Mouse (Mus musculus): ENCODE measurements at regions not wholly inside any gene's neighbourhood (a gene's known extent, or its start where the extent isn't known, plus 50 kb on each side); places are given as distances from the start of the nearest gene placed in this dataset.
A peak's percentile ranks its signal among the peaks of the same experiment; 100 is the strongest.

GRCm38 (mm10) chr17:80825518-80825901, 97.2 kb upstream of the Map4k3 start:
- Histone ChIP-seq H3K36me3 (no peaks in the 10 kb centered on the region), H3K27me3 (no peaks in the 10 kb centered on the region), H3K4me3 (no peak overlapping the region), H3K27ac (peak overlapping the region; percentile 49; the same call in 1 of the 2 replicates), H3K9me3 (no peaks in the 10 kb centered on the region), H3K9ac (no peak overlapping the region), H3K4me2 (no peak overlapping the region), H3K4me1 (replicated peaks) (peaks cover 19% of the 10 kb centered on the region)
- no peak for ATAC-seq (ENCODE audit: low FRiP score)
- WGBS, result 62% methylated on average over 10 of the region's 10 CpGs

GRCm38 (mm10) chr17:80824826-80825517, 96.7 kb upstream of the Map4k3 start:
- H3K4me1 ChIP-seq (replicated peaks), result peaks cover 19% of the 10 kb centered on the region
- no peak for ATAC-seq (ENCODE audit: low FRiP score)
- H3K27ac ChIP-seq, result peak overlapping the region; percentile 49; the same call in 1 of the 2 replicates
- H3K4me2 ChIP-seq, result no peak overlapping the region
- no peak overlapping the region for H3K9ac ChIP-seq
- no peaks in the 10 kb centered on the region for H3K9me3 ChIP-seq
- WGBS, result 77% methylated on average over 13 of the region's 13 CpGs
- no peaks in the 10 kb centered on the region for H3K36me3 ChIP-seq
- no peaks in the 10 kb centered on the region for H3K27me3 ChIP-seq
- no peak overlapping the region for H3K4me3 ChIP-seq

GRCm38 (mm10) chr17:80824261-80824660, 96.0 kb upstream of the Map4k3 start:
- Histone ChIP-seq H3K36me3 (no peaks in the 10 kb centered on the region), H3K4me2 (no peak overlapping the region), H3K4me1 (replicated peaks) (peaks cover 19% of the 10 kb centered on the region), H3K9ac (no peak overlapping the region), H3K9me3 (no peaks in the 10 kb centered on the region), H3K27ac (no peak overlapping the region), H3K4me3 (no peak overlapping the region), H3K27me3 (no peaks in the 10 kb centered on the region)
- ATAC-seq (ENCODE audit: low FRiP score), result no peak
- 82% methylated on average over 2 of the region's 2 CpGs for WGBS

GRCm38 (mm10) chr17:80820888-80821287, 92.6 kb upstream of the Map4k3 start:
- WGBS, result 64% methylated on average over 8 of the region's 8 CpGs
- Histone ChIP-seq H3K36me3 (no peaks in the 10 kb centered on the region), H3K9ac (no peak overlapping the region), H3K9me3 (no peaks in the 10 kb centered on the region), H3K4me3 (no peak overlapping the region), H3K27me3 (no peaks in the 10 kb centered on the region), H3K27ac (no peak overlapping the region), H3K4me2 (no peak overlapping the region), H3K4me1 (replicated peaks) (peaks cover 13% of the 10 kb centered on the region)
- no peak for ATAC-seq (ENCODE audit: low FRiP score)

GRCm38 (mm10) chr17:80818477-80819028, 90.3 kb upstream of the Map4k3 start:
- H3K9ac ChIP-seq, result no peak overlapping the region
- no peaks in the 10 kb centered on the region for H3K9me3 ChIP-seq
- H3K4me2 ChIP-seq, result no peak overlapping the region
- H3K36me3 ChIP-seq, result no peaks in the 10 kb centered on the region
- no peak for ATAC-seq (ENCODE audit: low FRiP score)
- H3K4me1 ChIP-seq (replicated peaks), result 0 out of 2 replicates have a peak, but pooled peaks cover 4% of the 10 kb centered on the region
- H3K27me3 ChIP-seq, result no peaks in the 10 kb centered on the region
- H3K27ac ChIP-seq, result no peak overlapping the region
- H3K4me3 ChIP-seq, result no peak overlapping the region
- WGBS, result 77% methylated on average over 9 of the region's 9 CpGs

- H3K4me3 ChIP-seq, result no peak overlapping the region
- WGBS, result 73% methylated on average over 4 of the region's 4 CpGs
- no peaks in the 10 kb centered on the region for H3K36me3 ChIP-seq
- H3K9me3 ChIP-seq, result no peaks in the 10 kb centered on the region
- H3K4me1 ChIP-seq (replicated peaks), result no peaks in the 10 kb centered on the region
- no peaks in the 10 kb centered on the region for H3K27me3 ChIP-seq
- H3K27ac ChIP-seq, result no peak overlapping the region
- H3K9ac ChIP-seq, result no peak overlapping the region
- H3K4me2 ChIP-seq, result no peak overlapping the region
- ATAC-seq (ENCODE audit: low FRiP score), result no peak
Observed at GRCm38 (mm10) chr17:80815747-80816146, 87.5 kb upstream of the Map4k3 start.

GRCm38 (mm10) chr17:80813194-80813593, 84.9 kb upstream of the Map4k3 start:
- Histone ChIP-seq H3K27ac (no peak overlapping the region), H3K4me3 (no peak overlapping the region), H3K27me3 (no peaks in the 10 kb centered on the region), H3K4me2 (no peak overlapping the region), H3K9me3 (no peaks in the 10 kb centered on the region), H3K36me3 (no peaks in the 10 kb centered on the region), H3K9ac (no peak overlapping the region), H3K4me1 (replicated peaks) (no peaks in the 10 kb centered on the region)
- WGBS, result 88% methylated on average over 10 of the region's 10 CpGs
- ATAC-seq (ENCODE audit: low FRiP score), result no peak

- 66% methylated on average over 5 of the region's 5 CpGs for WGBS
- Histone ChIP-seq H3K9me3 (no peaks in the 10 kb centered on the region), H3K4me1 (replicated peaks) (no peaks in the 10 kb centered on the region), H3K27ac (no peak overlapping the region), H3K36me3 (no peaks in the 10 kb centered on the region), H3K4me3 (no peak overlapping the region), H3K4me2 (no peak overlapping the region), H3K27me3 (no peaks in the 10 kb centered on the region), H3K9ac (no peak overlapping the region)
- no peak for ATAC-seq (ENCODE audit: low FRiP score)
Observed at GRCm38 (mm10) chr17:80809275-80809674, 81.0 kb upstream of the Map4k3 start.

- no peak for ATAC-seq (ENCODE audit: low FRiP score)
- 81% methylated on average over 10 of the region's 10 CpGs for WGBS
- no peaks in the 10 kb centered on the region for H3K9me3 ChIP-seq
Observed at GRCm38 (mm10) chr17:80808069-80808468, 79.8 kb upstream of the Map4k3 start.

GRCm38 (mm10) chr17:80803361-80803915, 75.2 kb upstream of the Map4k3 start:
- WGBS, result 88% methylated on average over 8 of the region's 8 CpGs
- Histone ChIP-seq H3K9ac (no peak overlapping the region), H3K27ac (no peak overlapping the region), H3K36me3 (no peaks in the 10 kb centered on the region), H3K9me3 (no peaks in the 10 kb centered on the region), H3K27me3 (no peaks in the 10 kb centered on the region), H3K4me1 (replicated peaks) (peaks cover 14% of the 10 kb centered on the region), H3K4me3 (no peak overlapping the region), H3K4me2 (no peak overlapping the region)
- ATAC-seq (ENCODE audit: low FRiP score), result no peak

More at GRCm38 (mm10) chr17:80808069-80808468, 79.8 kb upstream of the Map4k3 start:
- Histone ChIP-seq H3K36me3 (no peaks in the 10 kb centered on the region), H3K4me3 (no peak overlapping the region), H3K4me2 (no peak overlapping the region), H3K4me1 (replicated peaks) (no peaks in the 10 kb centered on the region), H3K27ac (no peak overlapping the region), H3K9ac (no peak overlapping the region), H3K27me3 (no peaks in the 10 kb centered on the region)

GRCm38 (mm10) chr17:80802622-80803021, 74.3 kb upstream of the Map4k3 start:
- H3K4me2 ChIP-seq, result no peak overlapping the region
- no peak overlapping the region for H3K9ac ChIP-seq
- H3K4me1 ChIP-seq (replicated peaks), result peaks cover 14% of the 10 kb centered on the region
- 77% methylated on average over 10 of the region's 10 CpGs for WGBS
- H3K27me3 ChIP-seq, result no peaks in the 10 kb centered on the region
- no peak for ATAC-seq (ENCODE audit: low FRiP score)
- no peaks in the 10 kb centered on the region for H3K36me3 ChIP-seq
- no peak overlapping the region for H3K27ac ChIP-seq
- no peaks in the 10 kb centered on the region for H3K9me3 ChIP-seq
- no peak overlapping the region for H3K4me3 ChIP-seq

GRCm38 (mm10) chr17:80801991-80802390, 73.7 kb upstream of the Map4k3 start:
- Histone ChIP-seq H3K9ac (no peak overlapping the region), H3K4me2 (no peak overlapping the region), H3K9me3 (no peaks in the 10 kb centered on the region), H3K4me3 (no peak overlapping the region), H3K36me3 (no peaks in the 10 kb centered on the region), H3K27me3 (no peaks in the 10 kb centered on the region), H3K4me1 (replicated peaks) (peaks cover 14% of the 10 kb centered on the region), H3K27ac (no peak overlapping the region)
- WGBS, result 64% methylated on average over 8 of the region's 8 CpGs
- ATAC-seq (ENCODE audit: low FRiP score), result no peak
